Mouse (Mus musculus) forebrain, postnatal 0 days (tissue): ENCODE measurements at regions not wholly inside any gene's neighbourhood (a gene's known extent, or its start where the extent isn't known, plus 50 kb on each side); places are given as distances from the start of the nearest gene placed in this dataset.
A peak's percentile ranks its signal among the peaks of the same experiment; 100 is the strongest.

Experiments used
- ATAC-seq: fragments of 200-750 bp; cut with Nextera tagmentation; 2 replicates; pipeline ENCODE4 v1.8.0; 2017; ENCODE audit warnings: mild to moderate bottlenecking, moderate library complexity
- DNase-seq: peaks from one replicate; pipeline ENCODE4 v3.0.0-alpha.2; 2015
- H3K27ac ChIP-seq: fragments of 300-500 bp; sonication (generic); 2 replicates; pipeline ENCODE4 v1.5.1; 2014; ENCODE audit warnings: low read depth, mild to moderate bottlenecking, antibody characterized with exemption, low read length, moderate library complexity, mixed read lengths
- H3K27me3 ChIP-seq: fragments of 300-500 bp; sonication (generic); 2 replicates; pipeline ENCODE4 v1.6.1; 2014; ENCODE audit warnings: mild to moderate bottlenecking, low read length, mixed read lengths; ENCODE audit not compliant: insufficient read depth
- H3K36me3 ChIP-seq: fragments of 300-500 bp; sonication (generic); 2 replicates; pipeline ENCODE4 v1.6.1; 2014; ENCODE audit warnings: mild to moderate bottlenecking, moderate library complexity; ENCODE audit not compliant: insufficient read depth
- H3K4me1 ChIP-seq: fragments of 300-500 bp; sonication (generic); 2 replicates; pipeline ENCODE4 v1.6.1; 2014; ENCODE audit warnings: antibody characterized with exemption; ENCODE audit not compliant: insufficient read depth
- H3K4me2 ChIP-seq: fragments of 300-500 bp; sonication (generic); 2 replicates; pipeline ENCODE4 v1.6.1; 2014; ENCODE audit warnings: low read depth, mild to moderate bottlenecking, moderate library complexity
- H3K4me3 ChIP-seq: fragments of 300-500 bp; sonication (generic); 2 replicates; pipeline ENCODE4 v1.5.1; 2014; ENCODE audit warnings: low read depth, low read length, mixed read lengths
- H3K9ac ChIP-seq: fragments of 300-500 bp; sonication (generic); 2 replicates; pipeline ENCODE4 v1.6.1; 2014; ENCODE audit warnings: mild to moderate bottlenecking
- H3K9me3 ChIP-seq: fragments of 300-500 bp; sonication (generic); 2 replicates; pipeline ENCODE4 v1.6.1; 2016; ENCODE audit warnings: low read length
- CTCF ChIP-seq: sonication (generic); IDR thresholded peaks from 2 replicates; pipeline ENCODE4 v1.5.1; 2016; ENCODE audit warnings: antibody characterized with exemption, control low read depth, low read depth
- WGBS: fragments of 180-500 bp; shearing (Covaris S2); extraction: QIAGEN DNeasy Blood & Tissue Kit; methylation state at CpG from one replicate; pipeline ENCODE4 v1.1.7; 2014; 5-methylcytosine and 5-hydroxymethylcytosine counted together

DNA sequence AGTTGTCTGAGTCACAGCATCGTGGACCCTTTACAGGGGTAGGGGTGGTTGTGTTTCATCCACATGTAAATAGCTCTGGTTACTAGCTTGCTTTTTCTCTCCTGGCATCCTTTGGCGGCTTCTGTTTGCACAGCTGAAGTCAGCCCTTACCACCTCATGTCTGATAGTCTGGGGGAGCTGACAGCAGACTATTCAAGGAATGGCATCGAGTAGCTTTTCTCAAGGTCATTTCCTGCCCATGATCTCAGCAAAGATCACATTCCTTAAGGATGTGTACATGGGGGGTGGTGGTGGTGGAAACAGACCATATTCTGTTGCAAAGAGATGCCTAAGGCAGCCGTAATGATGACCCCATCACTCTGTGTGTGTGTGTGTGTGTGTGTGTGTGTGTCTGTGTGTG is 99.9 kb downstream of the Tmem170b start:
- no peak overlapping the region for H3K4me3 ChIP-seq
- no peak for TF ChIP-seq CTCF
- no peaks in the 10 kb centered on the region for H3K36me3 ChIP-seq
- 76% methylated on average over 4 of the region's 4 CpGs for WGBS
- H3K4me1 ChIP-seq = no peaks in the 10 kb centered on the region
- H3K9ac ChIP-seq = no peak overlapping the region
- no peaks in the 10 kb centered on the region for H3K27me3 ChIP-seq
- no peak for ATAC-seq
- no peaks in the 10 kb centered on the region for H3K9me3 ChIP-seq
- no peak for DNase-seq
- no peak overlapping the region for H3K27ac ChIP-seq
- no peak overlapping the region for H3K4me2 ChIP-seq

DNA sequence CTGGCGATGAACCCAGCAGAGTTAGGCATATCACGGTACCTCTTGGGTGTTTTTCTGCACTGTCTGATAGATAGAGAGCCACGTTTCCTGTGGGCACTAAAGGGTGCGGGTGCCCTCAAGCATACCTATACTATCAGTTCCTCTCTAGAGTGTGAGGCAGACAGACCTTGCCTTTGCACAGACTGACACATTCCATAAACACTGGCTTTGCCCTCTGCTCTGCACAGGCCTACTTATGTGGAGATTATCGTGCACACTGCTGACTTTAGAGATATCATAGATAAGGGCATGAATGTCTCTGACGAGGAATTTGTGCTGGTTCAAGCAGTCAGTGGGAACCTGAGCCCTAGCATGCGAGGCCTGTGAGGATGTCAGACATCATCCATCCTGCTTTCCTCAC is 102.1 kb downstream of the Tmem170b start:
- H3K27ac ChIP-seq = no peak overlapping the region
- TF ChIP-seq CTCF = no peak
- no peak for DNase-seq
- no peak overlapping the region for H3K4me3 ChIP-seq
- no peak overlapping the region for H3K9ac ChIP-seq
- no peak overlapping the region for H3K4me2 ChIP-seq
- no peaks in the 10 kb centered on the region for H3K9me3 ChIP-seq
- no peaks in the 10 kb centered on the region for H3K27me3 ChIP-seq
- H3K4me1 ChIP-seq = no peaks in the 10 kb centered on the region
- 89% methylated on average over 7 of the region's 7 CpGs for WGBS
- H3K36me3 ChIP-seq = no peaks in the 10 kb centered on the region
- no peak for ATAC-seq

DNA sequence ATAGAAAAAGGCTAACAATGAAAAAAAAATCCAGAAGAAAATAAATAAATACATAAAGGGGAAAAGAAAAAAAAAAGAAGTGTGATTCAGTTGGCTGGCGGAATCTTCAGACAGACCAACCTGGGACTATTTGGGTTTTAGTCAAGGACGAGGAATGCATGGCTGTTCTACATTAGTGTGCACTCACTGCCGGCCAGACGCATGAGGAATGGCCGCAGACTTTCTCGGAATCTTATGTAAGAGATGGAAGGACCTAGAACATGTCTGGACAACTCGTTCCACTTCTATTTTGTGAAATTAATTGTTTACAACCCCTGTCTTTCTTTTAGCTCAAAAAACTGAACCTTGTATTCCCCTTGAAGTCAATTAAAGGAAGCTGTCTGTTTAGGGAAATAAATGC is 103.4 kb downstream of the Tmem170b start:
- no peak for DNase-seq
- H3K27ac ChIP-seq = no peak overlapping the region
- H3K4me2 ChIP-seq = no peak overlapping the region
- no peaks in the 10 kb centered on the region for H3K9me3 ChIP-seq
- TF ChIP-seq CTCF = no peak
- no peak overlapping the region for H3K9ac ChIP-seq
- ATAC-seq = no peak
- no peak overlapping the region for H3K4me3 ChIP-seq
- WGBS = 68% methylated on average over 7 of the region's 7 CpGs
- H3K4me1 ChIP-seq = no peaks in the 10 kb centered on the region
- H3K36me3 ChIP-seq = no peaks in the 10 kb centered on the region
- no peaks in the 10 kb centered on the region for H3K27me3 ChIP-seq

DNA sequence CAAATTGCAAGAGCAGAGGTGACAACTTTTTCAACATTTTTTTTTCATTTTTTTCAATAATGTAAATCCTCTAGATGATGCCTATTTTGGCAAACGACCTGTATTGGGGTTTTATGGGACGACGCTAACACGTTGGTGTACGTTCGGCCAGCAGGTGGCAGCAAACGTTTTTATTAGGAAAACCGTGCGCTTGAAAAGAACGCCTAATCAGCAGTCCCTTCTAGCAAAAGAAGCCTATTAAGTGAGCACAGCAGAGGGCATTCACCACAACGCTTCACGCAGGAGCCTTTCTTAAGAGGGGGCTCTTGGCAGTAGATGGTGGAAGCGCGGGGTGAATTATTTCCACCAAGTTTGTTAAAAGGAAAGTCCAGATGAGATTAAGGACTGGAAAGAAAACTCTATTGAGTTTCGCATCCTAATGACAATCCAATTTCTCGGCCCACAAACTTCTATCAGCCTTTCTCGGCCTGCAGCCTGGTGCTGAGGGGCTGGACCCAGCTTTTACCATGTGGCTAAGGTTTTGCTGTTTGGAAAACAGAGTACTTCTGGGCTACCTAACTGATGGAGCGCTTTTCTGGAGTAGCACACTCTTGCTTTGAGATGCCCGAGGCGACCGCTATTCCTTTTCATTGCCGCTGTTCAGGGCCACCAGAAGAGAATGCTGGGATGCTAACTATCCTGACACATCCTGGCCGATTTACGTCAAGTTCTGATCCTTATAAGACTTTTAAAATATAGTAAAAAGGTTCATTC is 103.9 kb downstream of the Tmem170b start:
- no peaks in the 10 kb centered on the region for H3K27me3 ChIP-seq
- ATAC-seq (peak; percentile 88), DNase-seq (peak; percentile 94)
- peak overlapping the region; percentile 31 for H3K4me2 ChIP-seq
- no peak overlapping the region for H3K4me3 ChIP-seq
- peak; percentile 89 for TF ChIP-seq CTCF
- no peaks in the 10 kb centered on the region for H3K36me3 ChIP-seq
- WGBS = 16% methylated on average over 24 of the region's 24 CpGs
- no peaks in the 10 kb centered on the region for H3K9me3 ChIP-seq
- no peaks in the 10 kb centered on the region for H3K4me1 ChIP-seq
- H3K9ac ChIP-seq = no peak overlapping the region
- no peak overlapping the region for H3K27ac ChIP-seq

DNA sequence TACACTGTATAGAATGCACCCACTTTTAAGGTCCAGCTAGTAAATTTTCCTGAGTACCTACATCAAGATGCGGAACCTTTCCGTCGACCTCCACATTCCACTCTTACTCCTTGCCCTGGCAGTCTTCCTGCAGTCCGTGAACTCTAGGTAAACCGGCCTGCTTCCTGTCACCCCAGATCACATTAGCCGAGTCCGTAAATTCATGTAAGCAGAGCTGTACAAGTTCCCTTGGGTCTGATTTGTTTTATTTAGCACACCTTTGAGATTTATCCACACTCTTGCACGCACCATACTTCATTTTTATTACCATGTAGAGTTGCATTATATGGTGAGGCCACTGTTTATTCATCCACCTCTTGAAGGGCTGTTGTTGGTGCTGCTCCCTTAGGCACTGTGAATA is 106.9 kb downstream of the Tmem170b start:
- Histone ChIP-seq H3K4me1 (no peaks in the 10 kb centered on the region), H3K9me3 (no peaks in the 10 kb centered on the region), H3K27me3 (no peaks in the 10 kb centered on the region), H3K9ac (no peak overlapping the region), H3K36me3 (no peaks in the 10 kb centered on the region), H3K27ac (no peak overlapping the region), H3K4me2 (no peak overlapping the region), H3K4me3 (no peak overlapping the region)
- no peak for ATAC-seq
- no peak for TF ChIP-seq CTCF
- no peak for DNase-seq
- WGBS = 92% methylated on average over 8 of the region's 8 CpGs
